Comparison of ENCODE assay signal across 9 mouse cellular contexts in genomic region chr2:60810617-60811016, GRCm38 (mm10).
A peak's percentile ranks its signal among the peaks of the same experiment; 100 is the strongest.
DNase-seq lines count a peak whose midpoint lies in the region; ATAC-seq and TF ChIP-seq lines count a peak whose summit lies in the region.
"Had no signal": no experiment of that assay in that cellular context is flagged by ENCODE, and none has a peak within 500 bp of the region (broad histone marks: within the 10 kb centered on the region; RNA-seq: fewer than 3 reads in every experiment).

No protein-coding gene starts in this region.

- no peak overlapping the region for H3K9ac ChIP-seq in intestine, embryonic 15.5 days
- H3K9ac ChIP-seq in liver, postnatal 0 days (replicated peaks) = no peak overlapping the region
- no peak overlapping the region for H3K9ac ChIP-seq in stomach, embryonic 16.5 days (ENCODE audit: low read length)
- H3K9ac ChIP-seq: embryonic facial prominence, embryonic 13.5 days had no signal

- DNase-seq in urinary bladder, postnatal 14 days (ENCODE audit: low spot score) = peak; percentile 71
- no peak for DNase-seq in urinary bladder, adult 2 months (ENCODE audit: low spot score)
- peak; percentile 53 for DNase-seq in liver, postnatal 0 days
- no peak for DNase-seq in ovary, adult 18-20 months (ENCODE audit: low spot score)

- no peaks in the 10 kb centered on the region for H3K36me3 ChIP-seq in intestine, embryonic 15.5 days
- H3K36me3 ChIP-seq in liver, postnatal 0 days (replicated peaks; ENCODE audit: insufficient read depth, low read length) = no peaks in the 10 kb centered on the region; the same call in 1 of the 2 replicates
- H3K36me3 ChIP-seq in stomach, embryonic 16.5 days (ENCODE audit: control insufficient read depth, insufficient read depth, low read length) = no peaks in the 10 kb centered on the region
- H3K36me3 ChIP-seq: embryonic facial prominence, embryonic 13.5 days had no signal

- ATAC-seq in intestine, embryonic 15.5 days = peak; percentile 72
- peak; percentile 49 for ATAC-seq in liver, postnatal 0 days
- peak; percentile 83; the same call in 1 of the 2 replicates for ATAC-seq in stomach, embryonic 16.5 days (ENCODE audit: insufficient read depth, low FRiP score)
- no peak for ATAC-seq in frontal cortex, adult (ENCODE audit: low TSS enrichment)

- TF ChIP-seq EP300 in liver, postnatal 0 days (IDR thresholded peaks at IDR 0.05; ENCODE audit: low read depth) = no peak

- no peak overlapping the region for H3K4me3 ChIP-seq in embryonic fibroblast, embryonic 13.5 days (ENCODE audit: insufficient read depth, low read length)
- H3K4me3 ChIP-seq in intestine, embryonic 15.5 days (replicated peaks) = no peak overlapping the region
- H3K4me3 ChIP-seq in liver, postnatal 0 days (ENCODE audit: low read depth, low read length) = no peak overlapping the region
- H3K4me3 ChIP-seq in stomach, embryonic 16.5 days (replicated peaks; ENCODE audit: low read length) = no peak overlapping the region
- H3K4me3 ChIP-seq: embryonic facial prominence, embryonic 13.5 days had no signal

- H3K9me3 ChIP-seq in intestine, embryonic 15.5 days = no peaks in the 10 kb centered on the region
- H3K9me3 ChIP-seq in liver, postnatal 0 days (ENCODE audit: low read length) = no peaks in the 10 kb centered on the region
- H3K9me3 ChIP-seq in stomach, embryonic 16.5 days (replicated peaks; ENCODE audit: control insufficient read depth, low read length) = no peaks in the 10 kb centered on the region
- H3K9me3 ChIP-seq: embryonic facial prominence, embryonic 13.5 days had no signal

- peak overlapping the region; percentile 87 for H3K27ac ChIP-seq in embryonic fibroblast, embryonic 13.5 days (ENCODE audit: insufficient read depth, low read length)
- peak overlapping the region; percentile 55 for H3K27ac ChIP-seq in intestine, embryonic 15.5 days
- peak overlapping the region; percentile 74; the same call in 1 of the 2 replicates for H3K27ac ChIP-seq in liver, postnatal 0 days (ENCODE audit: low read depth)
- no peak overlapping the region; the same call in none of the 2 replicates for H3K27ac ChIP-seq in stomach, embryonic 16.5 days (ENCODE audit: low read length)

- TF ChIP-seq POLR2A in embryonic fibroblast, embryonic 13.5 days (IDR thresholded peaks at IDR 0.05; ENCODE audit: low read depth, low read length) = no peak

- TF ChIP-seq CTCF in embryonic fibroblast, embryonic 13.5 days (IDR thresholded peaks at IDR 0.05; ENCODE audit: borderline replicate concordance, insufficient read depth, low read length) = no peak
- TF ChIP-seq CTCF in liver, postnatal 0 days (IDR thresholded peaks at IDR 0.05; ENCODE audit: low read depth) = 0 out of 2 replicates have a peak, but pooled peaks have one; percentile 30

- H3K4me1 ChIP-seq in embryonic fibroblast, embryonic 13.5 days (ENCODE audit: control insufficient read depth, insufficient read depth, low read length) = peaks cover 29% of the 10 kb centered on the region
- peaks cover 23% of the 10 kb centered on the region for H3K4me1 ChIP-seq in intestine, embryonic 15.5 days (replicated peaks)
- H3K4me1 ChIP-seq in liver, postnatal 0 days (ENCODE audit: insufficient read depth) = peaks cover 28% of the 10 kb centered on the region
- peaks cover 40% of the 10 kb centered on the region for H3K4me1 ChIP-seq in stomach, embryonic 16.5 days (ENCODE audit: control insufficient read depth, insufficient read depth, low read length)

- H3K27me3 ChIP-seq in intestine, embryonic 15.5 days (replicated peaks) = no peaks in the 10 kb centered on the region
- H3K27me3 ChIP-seq in liver, postnatal 0 days (ENCODE audit: insufficient read depth, low read length) = no peaks in the 10 kb centered on the region
- no peaks in the 10 kb centered on the region for H3K27me3 ChIP-seq in stomach, embryonic 16.5 days (ENCODE audit: control insufficient read depth, insufficient read depth, low read length)
- H3K27me3 ChIP-seq: embryonic facial prominence, embryonic 13.5 days had no signal

- no peak overlapping the region for H3K4me2 ChIP-seq in intestine, embryonic 15.5 days (replicated peaks)
- H3K4me2 ChIP-seq in liver, postnatal 0 days (ENCODE audit: low read depth, low read length) = no peak overlapping the region
- H3K4me2 ChIP-seq in stomach, embryonic 16.5 days (ENCODE audit: low read depth, low read length) = no peak overlapping the region
- H3K4me2 ChIP-seq: embryonic facial prominence, embryonic 13.5 days had no signal

Comparison
In these comparisons a context has a peak if more than half of its experiments do, and no peak if none do; other contexts are left out.
1. DNase-seq: peak in urinary bladder, postnatal 14 days (single experiment) and liver, postnatal 0 days (single experiment); none in urinary bladder, adult 2 months (single experiment) and ovary, adult 18-20 months (single experiment).